Mouse (Mus musculus) lung, embryonic 16.5 days (tissue): ENCODE results near the gene Dnase1l2. TPM values are rescaled to one million over a fixed set of nuclear protein-coding genes. Genes with fewer than 3 reads are reported as not detected.
A peak's percentile ranks its signal among the peaks of the same experiment; 100 is the strongest.

ENCODE experiments used
- ATAC-seq: fragments of 200-750 bp; cut with Nextera tagmentation; 2 replicates; pipeline ENCODE4 v1.8.0; 2017; ENCODE audit warnings: low read depth, mild to moderate bottlenecking, moderate library complexity
- H3K27ac ChIP-seq: fragments of 300-500 bp; sonication (generic); 2 replicates; pipeline ENCODE4 v1.5.1; 2014; ENCODE audit warnings: mild to moderate bottlenecking, control low read depth, low read length
- H3K27me3 ChIP-seq: fragments of 300-500 bp; sonication (generic); 2 replicates; pipeline ENCODE4 v1.6.1; 2014; ENCODE audit warnings: low read depth, low read length, mixed read lengths; ENCODE audit not compliant: control insufficient read depth, insufficient read depth
- H3K36me3 ChIP-seq: fragments of 300-500 bp; sonication (generic); 2 replicates; pipeline ENCODE4 v1.6.1; 2014; ENCODE audit warnings: low read length; ENCODE audit not compliant: control insufficient read depth, insufficient read depth
- H3K4me1 ChIP-seq: fragments of 300-500 bp; sonication (generic); replicated peaks from 2 replicates; pipeline ENCODE4 v1.6.1; 2014; ENCODE audit warnings: low read length, mixed read lengths; ENCODE audit not compliant: control insufficient read depth, insufficient read depth
- H3K4me2 ChIP-seq: fragments of 300-500 bp; sonication (generic); 2 replicates; pipeline ENCODE4 v1.6.1; 2014; ENCODE audit warnings: low read depth, low read length, control low read depth
- H3K4me3 ChIP-seq: fragments of 300-500 bp; sonication (generic); 2 replicates; pipeline ENCODE4 v1.5.1; 2014; ENCODE audit warnings: mild to moderate bottlenecking, low read length, control low read depth
- H3K9ac ChIP-seq: fragments of 300-500 bp; sonication (generic); 2 replicates; pipeline ENCODE4 v1.6.1; 2014; ENCODE audit warnings: low read length, control low read depth
- H3K9me3 ChIP-seq: fragments of 300-500 bp; sonication (generic); 2 replicates; pipeline ENCODE4 v1.6.1; 2016; ENCODE audit warnings: low read length; ENCODE audit not compliant: control insufficient read depth
- WGBS: fragments of 180-500 bp; shearing (Covaris S2); extraction: QIAGEN DNeasy Blood & Tissue Kit; methylation state at CpG from one replicate; pipeline ENCODE4 v1.1.7; 2014; 5-methylcytosine and 5-hydroxymethylcytosine counted together
- polyA plus RNA-seq: library from polyadenylated mRNA; unstranded; fragments of >200 nt; fragmentation: Nextera tagmentation; extraction: Ambion mirVana; gene quantifications from 2 replicates; pipeline ENCODE4 v1.2.1, GENCODE M21; 2015

Gene Dnase1l2
- polyA plus RNA-seq, 1 experiment from 2014 or later, result 1.6 TPM

- no peaks in the 10 kb centered on the region for H3K9me3 ChIP-seq
- peaks cover 3% of the 10 kb centered on the region; the same call in 1 of the 2 replicates for H3K36me3 ChIP-seq
- no peak overlapping the region for H3K4me3 ChIP-seq
- no peak overlapping the region for H3K4me2 ChIP-seq
- H3K4me1 ChIP-seq, result no peaks in the 10 kb centered on the region
- no peak overlapping the region for H3K9ac ChIP-seq
- H3K27ac ChIP-seq, result no peak overlapping the region
- 80% methylated on average over 7 of the region's 7 CpGs for WGBS
- H3K27me3 ChIP-seq, result no peaks in the 10 kb centered on the region
- ATAC-seq, result no peak
Observed at GRCm38 (mm10) chr17:24394456-24394855, 48.4 kb downstream of the Dnase1l2 start.

DNA sequence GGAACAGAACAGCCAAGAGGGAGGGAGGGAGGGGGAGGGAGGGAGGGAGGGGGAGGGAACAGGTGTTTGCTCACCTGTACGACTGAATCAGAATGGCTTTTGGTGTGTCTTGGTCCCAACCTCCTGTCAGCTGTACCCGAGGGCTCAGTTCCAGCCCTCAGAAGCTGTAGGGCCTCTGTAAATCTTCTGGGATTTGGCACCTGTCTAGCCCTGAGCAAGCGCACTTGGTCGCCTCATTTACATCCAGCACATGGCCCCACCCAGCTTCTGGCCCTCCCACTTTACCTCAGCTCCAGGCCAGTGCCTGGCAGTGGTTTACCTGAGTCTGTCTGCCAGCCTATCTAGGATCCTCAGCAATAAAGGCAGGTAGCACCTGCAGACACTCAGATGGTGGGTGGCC lies 49.4 kb downstream of the Dnase1l2 start:
- H3K27me3 ChIP-seq, result no peaks in the 10 kb centered on the region
- H3K9ac ChIP-seq, result no peak overlapping the region
- H3K4me3 ChIP-seq, result no peak overlapping the region
- H3K4me2 ChIP-seq, result no peak overlapping the region
- H3K36me3 ChIP-seq, result peaks cover 3% of the 10 kb centered on the region; the same call in 1 of the 2 replicates
- H3K4me1 ChIP-seq, result no peaks in the 10 kb centered on the region
- 29% methylated on average over 4 of the region's 4 CpGs for WGBS
- no peaks in the 10 kb centered on the region for H3K9me3 ChIP-seq
- ATAC-seq, result peak; percentile 59; the same call in 1 of the 2 replicates
- no peak overlapping the region for H3K27ac ChIP-seq

GRCm38 (mm10) chr17:24391149-24391548 lies 51.8 kb downstream of the Dnase1l2 start:
- no peak overlapping the region for H3K4me2 ChIP-seq
- no peak overlapping the region for H3K4me3 ChIP-seq
- WGBS, result 70% methylated on average over 8 of the region's 8 CpGs
- ATAC-seq, result no peak
- no peak overlapping the region for H3K27ac ChIP-seq
- peaks cover 9% of the 10 kb centered on the region; the same call in 1 of the 2 replicates for H3K36me3 ChIP-seq
- H3K27me3 ChIP-seq, result no peaks in the 10 kb centered on the region
- H3K9ac ChIP-seq, result no peak overlapping the region
- H3K4me1 ChIP-seq, result no peaks in the 10 kb centered on the region
- no peaks in the 10 kb centered on the region for H3K9me3 ChIP-seq

Other genes with a start within 250 kb of the Dnase1l2 start
- gene Tbc1d24, start 237.5 kb downstream of the Dnase1l2 start, polyA plus RNA-seq, result 4.6 and 6.4 TPM in 2 replicates
- gene Ntn3, start 233.6 kb downstream of the Dnase1l2 start, polyA plus RNA-seq, result 3.3 and 3.8 TPM in 2 replicates
- gene Tedc2, start 222.3 kb downstream of the Dnase1l2 start, polyA plus RNA-seq, result 11.3 and 13.0 TPM in 2 replicates
- 75.2 and 81.5 TPM in 2 replicates for gene Ccnf, start 191.6 kb downstream of the Dnase1l2 start, polyA plus RNA-seq
- 0.34 and 0.55 TPM in 2 replicates for gene Abca17, start 92.0 kb downstream of the Dnase1l2 start, polyA plus RNA-seq
- gene Abca3, start 91.2 kb downstream of the Dnase1l2 start, polyA plus RNA-seq, result 40.8 and 48.4 TPM in 2 replicates
- gene Rnps1, start 28.5 kb downstream of the Dnase1l2 start, polyA plus RNA-seq, result 226 and 246 TPM in 2 replicates
- gene Eci1, start 16.5 kb downstream of the Dnase1l2 start, polyA plus RNA-seq, result 97.4 and 102 TPM in 2 replicates
- gene E4f1, start 27.2 kb upstream of the Dnase1l2 start, polyA plus RNA-seq, result 28.8 and 30.5 TPM in 2 replicates
- gene Pgp, start 27.3 kb upstream of the Dnase1l2 start, polyA plus RNA-seq, result 43.9 and 50.6 TPM in 2 replicates
- gene Bricd5, start 30.8 kb upstream of the Dnase1l2 start, polyA plus RNA-seq, result not detected in 2 replicates
- gene Mlst8, start 36.0 kb upstream of the Dnase1l2 start, polyA plus RNA-seq, result 28.1 and 29.8 TPM in 2 replicates
- 0.59 and 0.96 TPM in 2 replicates for gene Caskin1, start 45.5 kb upstream of the Dnase1l2 start, polyA plus RNA-seq
- gene Traf7, start 84.8 kb upstream of the Dnase1l2 start, polyA plus RNA-seq, result 90.9 and 93.5 TPM in 2 replicates
- gene Rab26, start 91.1 kb upstream of the Dnase1l2 start, polyA plus RNA-seq, result 2.6 and 4.9 TPM in 2 replicates
- gene Pkd1, start 106.7 kb upstream of the Dnase1l2 start, polyA plus RNA-seq, result 21.6 and 23.6 TPM in 2 replicates
- 54.0 and 58.2 TPM in 2 replicates for gene Tsc2, start 189.5 kb upstream of the Dnase1l2 start, polyA plus RNA-seq
- 17.6 and 17.9 TPM in 2 replicates for gene Nthl1, start 189.6 kb upstream of the Dnase1l2 start, polyA plus RNA-seq
- 95.5 and 98.1 TPM in 2 replicates for gene Slc9a3r2, start 207.2 kb upstream of the Dnase1l2 start, polyA plus RNA-seq
- gene Npw, start 215.4 kb upstream of the Dnase1l2 start, polyA plus RNA-seq, result 1.1 and 2.3 TPM in 2 replicates
- gene Zfp598, start 226.6 kb upstream of the Dnase1l2 start, polyA plus RNA-seq, result 15.0 and 18.1 TPM in 2 replicates
- gene Syngr3, start 246.8 kb upstream of the Dnase1l2 start, polyA plus RNA-seq, result 1.5 and 1.9 TPM in 2 replicates